Mouse (Mus musculus): Measurements from ENCODE around the gene Nfia. TPM values are rescaled to one million over a fixed set of nuclear protein-coding genes. Genes with fewer than 3 reads are reported as not detected.

The Nfia gene
- total RNA-seq, 2 experiments from 2014 or later, result 2.7 to 21.8 TPM

- ATAC-seq (replicated peaks; ENCODE audit: low FRiP score, poor library complexity, severe bottlenecking), result no peak
Measured at GRCm38 (mm10) chr4:97765341-97766020, 7.1 kb upstream of the Nfia start.

GRCm38 (mm10) chr4:97766100-97766499 is 6.4 kb upstream of the Nfia start:
- ATAC-seq (replicated peaks; ENCODE audit: low FRiP score, poor library complexity, severe bottlenecking), result no peak

GRCm38 (mm10) chr4:97767025-97767424 is 5.5 kb upstream of the Nfia start:
- no peak for ATAC-seq (replicated peaks; ENCODE audit: low FRiP score, poor library complexity, severe bottlenecking)

DNA sequence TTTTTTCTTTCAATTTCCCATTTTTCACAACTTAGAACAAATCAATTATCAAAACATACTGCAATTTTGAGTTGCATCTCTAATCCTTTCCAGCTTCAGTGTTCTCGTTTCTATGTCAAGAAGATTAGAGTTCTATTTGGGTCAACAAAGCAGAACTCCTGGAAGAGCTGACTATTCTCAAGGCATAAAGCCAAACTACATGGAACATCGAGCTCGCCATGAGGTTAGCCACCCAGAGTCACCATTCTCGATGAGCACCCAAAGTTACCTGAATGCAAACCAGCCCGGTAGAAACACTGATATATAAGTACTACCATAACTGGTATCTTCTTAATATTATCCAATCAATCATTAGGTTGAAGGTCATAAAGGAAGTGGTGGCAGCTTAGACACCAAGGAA is 5.0 kb upstream of the Nfia start:
- ATAC-seq (replicated peaks; ENCODE audit: low FRiP score, poor library complexity, severe bottlenecking), result no peak

GRCm38 (mm10) chr4:97769861-97770260 is 2.7 kb upstream of the Nfia start:
- no peak for ATAC-seq (replicated peaks; ENCODE audit: low FRiP score, poor library complexity, severe bottlenecking)

DNA sequence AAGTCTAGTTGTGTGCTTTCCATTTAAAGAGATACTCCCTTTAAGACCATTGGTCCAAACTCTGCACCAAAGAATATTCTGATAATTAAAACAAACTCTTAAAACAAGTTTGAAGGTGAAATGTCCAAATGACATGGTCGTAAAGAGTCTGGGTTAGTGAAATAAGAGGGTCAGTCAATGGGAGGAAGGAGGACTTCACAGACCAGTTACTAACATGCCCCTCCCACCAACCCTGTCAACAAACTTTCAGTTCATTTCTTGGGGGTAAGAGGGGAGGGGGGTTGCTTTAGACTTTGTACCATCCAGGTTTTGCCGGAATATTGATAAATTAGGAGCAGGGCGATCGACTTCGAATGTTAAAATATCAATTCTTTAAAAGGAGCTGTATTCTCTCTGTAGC is 1.1 kb upstream of the Nfia start:
- no peak for ATAC-seq (replicated peaks; ENCODE audit: low FRiP score, poor library complexity, severe bottlenecking)

DNA sequence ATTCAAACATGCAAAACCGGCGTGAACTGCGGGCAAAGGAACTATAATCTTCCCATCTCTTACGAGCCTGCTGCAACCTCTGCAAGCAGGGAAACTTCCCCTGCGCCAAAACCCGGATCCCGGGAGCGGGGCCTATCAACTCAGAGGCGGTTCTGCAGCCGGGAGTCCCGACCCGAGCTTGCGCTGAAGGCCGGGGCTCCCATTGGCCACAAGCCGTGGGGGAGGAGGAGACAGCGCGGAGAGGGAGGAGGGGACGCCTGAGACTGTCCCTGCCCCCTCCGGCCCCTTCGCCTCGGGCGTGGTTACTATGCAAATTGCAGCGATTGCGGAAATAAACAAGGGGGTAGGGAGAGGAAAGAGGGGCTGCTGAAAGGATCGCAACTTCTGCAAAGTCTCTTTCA is 450 bp upstream of the Nfia start:
- peak; percentile 93 for ATAC-seq (replicated peaks; ENCODE audit: low FRiP score, poor library complexity, severe bottlenecking)

DNA sequence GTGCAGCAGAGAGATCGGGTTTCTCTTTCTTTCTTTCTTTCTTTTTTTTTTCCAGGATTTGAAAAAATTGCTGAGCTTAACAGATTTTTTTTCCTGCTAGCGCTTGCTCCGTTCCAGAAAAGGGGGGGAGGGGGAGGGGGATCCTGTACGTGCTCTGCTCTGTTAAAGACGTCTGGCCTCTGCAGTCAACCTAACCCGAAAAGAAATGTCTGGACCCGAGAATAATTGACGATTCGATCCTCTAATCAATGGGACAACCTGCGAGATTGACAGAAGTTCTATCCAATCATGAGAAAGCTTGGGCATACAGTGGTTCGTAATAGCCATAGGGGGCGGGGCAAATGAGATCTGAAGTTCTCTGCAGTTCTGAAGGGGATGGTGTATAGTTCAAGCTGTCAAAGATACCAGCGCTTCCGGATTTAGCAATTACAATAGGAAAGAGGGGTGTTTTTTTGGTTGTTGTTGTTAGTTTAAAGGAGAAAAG is 618 bp downstream of the Nfia start:
- peak; percentile 62 for ATAC-seq (replicated peaks; ENCODE audit: low FRiP score, poor library complexity, severe bottlenecking)

GRCm38 (mm10) chr4:97773791-97774190 is 1.3 kb downstream of the Nfia start:
- no peak for ATAC-seq (replicated peaks; ENCODE audit: low FRiP score, poor library complexity, severe bottlenecking)

- no peak for ATAC-seq (replicated peaks; ENCODE audit: low FRiP score, poor library complexity, severe bottlenecking)
Measured at GRCm38 (mm10) chr4:97774446-97774950, 2.0 kb downstream of the Nfia start.

DNA sequence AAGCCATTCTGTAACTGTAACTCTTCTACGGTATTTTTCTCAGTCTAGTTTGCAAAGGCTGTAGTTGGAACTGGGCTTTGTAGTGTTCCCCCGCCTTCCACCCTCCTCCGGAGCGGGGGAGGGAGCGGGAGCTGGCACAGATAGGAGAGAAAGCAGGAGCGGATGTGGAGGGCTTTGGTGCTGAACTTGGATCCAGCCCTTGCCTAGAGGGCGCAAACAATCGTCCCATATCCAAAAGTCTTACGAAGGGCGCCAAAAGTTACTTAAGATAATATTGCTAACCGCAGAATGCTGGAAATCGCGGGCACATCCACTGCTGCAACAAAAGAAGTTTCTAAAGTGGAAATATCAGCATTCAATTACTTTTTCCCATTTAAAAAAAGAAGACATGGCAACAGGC is 2.5 kb downstream of the Nfia start:
- no peak for ATAC-seq (replicated peaks; ENCODE audit: low FRiP score, poor library complexity, severe bottlenecking)

- ATAC-seq (replicated peaks; ENCODE audit: low FRiP score, poor library complexity, severe bottlenecking), result no peak
Measured at GRCm38 (mm10) chr4:97775494-97776265, 3.1 kb downstream of the Nfia start.

DNA sequence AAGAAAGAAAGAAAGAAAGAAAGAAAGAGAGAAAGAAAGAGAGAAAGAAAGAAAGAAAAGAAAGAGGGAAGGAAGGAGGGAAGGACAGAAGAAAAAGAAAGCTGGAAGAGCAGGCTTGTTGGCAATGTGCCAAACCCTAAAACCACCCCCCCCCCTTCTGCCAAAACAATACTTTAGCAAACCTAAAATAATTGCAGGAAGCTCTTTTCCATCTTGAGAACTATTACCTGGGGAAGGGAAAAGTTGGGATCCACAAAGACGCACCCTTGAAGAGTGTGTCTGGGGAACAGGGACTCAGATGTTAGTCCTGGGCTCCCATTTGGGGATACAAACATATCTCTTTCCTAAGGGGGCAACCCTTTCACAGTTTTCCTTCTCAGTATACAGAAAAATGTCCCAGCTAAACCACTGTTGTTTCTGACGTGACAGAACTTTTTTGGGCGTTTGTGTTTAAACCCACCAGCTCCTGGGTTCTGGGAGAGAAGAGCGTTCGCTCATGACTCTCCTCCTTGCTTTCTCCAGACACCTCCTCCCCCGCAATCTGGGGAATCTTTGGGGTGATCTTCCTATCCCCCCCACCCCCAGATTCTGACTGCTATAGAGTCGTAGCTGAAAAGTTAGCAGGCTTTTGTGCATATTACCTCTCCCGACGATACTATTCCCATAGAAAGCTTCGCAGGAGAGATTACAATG is 4.0 kb downstream of the Nfia start:
- no peak for ATAC-seq (replicated peaks; ENCODE audit: low FRiP score, poor library complexity, severe bottlenecking)

DNA sequence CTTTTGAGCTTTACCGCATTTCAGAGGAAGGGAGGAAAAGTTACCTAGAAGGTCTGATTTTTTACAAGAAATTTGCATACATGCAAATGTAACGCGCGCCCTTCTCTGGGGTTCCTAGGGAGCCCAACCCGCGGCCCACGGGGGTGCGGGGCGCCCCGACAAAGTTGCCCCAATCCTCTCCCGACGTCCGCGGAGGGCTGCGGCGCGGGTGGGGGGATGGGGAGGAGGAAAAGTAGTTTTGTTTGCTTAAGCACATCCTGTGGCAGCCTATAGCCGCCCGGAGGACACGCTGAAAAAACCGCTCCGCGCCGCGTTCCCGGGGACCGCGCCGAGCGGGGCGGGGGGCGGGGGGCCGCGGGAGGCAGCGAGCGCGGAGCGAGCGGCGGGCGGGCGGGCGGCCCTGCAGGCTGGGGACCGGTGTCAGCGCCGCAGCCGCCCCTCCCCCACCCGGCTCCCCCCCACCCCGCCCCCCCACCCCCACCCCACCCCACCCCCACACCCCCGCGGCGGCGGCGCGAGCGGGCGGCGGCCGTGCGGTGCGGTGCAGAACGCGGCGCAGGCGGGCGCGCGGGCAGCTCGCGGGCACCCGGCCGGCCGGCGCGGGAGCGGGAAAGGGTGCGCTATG is 4.7 kb downstream of the Nfia start:
- no peak for ATAC-seq (replicated peaks; ENCODE audit: low FRiP score, poor library complexity, severe bottlenecking)

- peak; percentile 62 for ATAC-seq (replicated peaks; ENCODE audit: low FRiP score, poor library complexity, severe bottlenecking)
Measured at GRCm38 (mm10) chr4:97777706-97778176, 5.2 kb downstream of the Nfia start, which contains the start of gene E130114P18Rik. TSS of gene E130114P18Rik (minus strand) at chr4:97778078.

DNA sequence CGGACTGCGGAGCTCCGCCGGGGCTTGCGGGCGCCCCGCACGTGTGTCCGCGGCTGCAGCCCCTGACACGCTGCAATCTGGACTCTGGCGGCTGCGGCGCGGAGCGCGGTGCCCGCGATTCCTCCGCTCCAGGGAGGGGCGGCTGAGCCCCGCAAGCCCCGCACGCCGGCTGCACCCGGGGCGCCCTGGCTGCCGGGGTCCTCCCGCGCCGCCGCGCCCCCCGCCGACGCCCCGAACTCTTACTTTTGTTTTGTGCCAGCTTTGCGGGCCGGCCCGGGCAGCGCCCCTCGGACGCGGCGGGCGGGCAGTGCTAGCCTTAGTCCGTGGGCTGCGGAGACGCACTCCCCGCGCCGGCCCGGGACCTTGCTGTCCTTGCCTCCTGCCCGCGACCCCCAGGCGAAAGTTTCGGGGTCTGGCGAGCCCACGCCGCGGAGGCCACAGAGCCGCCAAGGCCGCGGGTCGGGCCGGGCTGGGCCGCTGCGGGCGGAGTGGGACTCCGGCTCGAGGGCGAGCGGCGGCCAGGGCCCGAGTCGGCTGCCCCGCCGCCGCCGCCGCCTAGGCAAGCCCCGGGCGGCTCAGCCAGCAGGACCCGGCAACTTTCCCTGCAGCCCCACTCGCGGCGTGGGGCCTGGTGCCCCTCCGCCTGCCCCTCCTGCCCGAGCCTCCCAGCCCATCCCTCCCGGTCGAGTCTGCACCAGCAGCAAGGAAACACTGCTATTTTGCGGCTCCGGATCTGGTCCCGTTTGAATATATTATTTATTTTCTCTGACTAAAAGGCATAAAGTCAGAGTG is 5.9 kb downstream of the Nfia start:
- ATAC-seq (replicated peaks; ENCODE audit: low FRiP score, poor library complexity, severe bottlenecking), result 0 out of 2 replicates have a peak, but pooled peaks have one; percentile 10

DNA sequence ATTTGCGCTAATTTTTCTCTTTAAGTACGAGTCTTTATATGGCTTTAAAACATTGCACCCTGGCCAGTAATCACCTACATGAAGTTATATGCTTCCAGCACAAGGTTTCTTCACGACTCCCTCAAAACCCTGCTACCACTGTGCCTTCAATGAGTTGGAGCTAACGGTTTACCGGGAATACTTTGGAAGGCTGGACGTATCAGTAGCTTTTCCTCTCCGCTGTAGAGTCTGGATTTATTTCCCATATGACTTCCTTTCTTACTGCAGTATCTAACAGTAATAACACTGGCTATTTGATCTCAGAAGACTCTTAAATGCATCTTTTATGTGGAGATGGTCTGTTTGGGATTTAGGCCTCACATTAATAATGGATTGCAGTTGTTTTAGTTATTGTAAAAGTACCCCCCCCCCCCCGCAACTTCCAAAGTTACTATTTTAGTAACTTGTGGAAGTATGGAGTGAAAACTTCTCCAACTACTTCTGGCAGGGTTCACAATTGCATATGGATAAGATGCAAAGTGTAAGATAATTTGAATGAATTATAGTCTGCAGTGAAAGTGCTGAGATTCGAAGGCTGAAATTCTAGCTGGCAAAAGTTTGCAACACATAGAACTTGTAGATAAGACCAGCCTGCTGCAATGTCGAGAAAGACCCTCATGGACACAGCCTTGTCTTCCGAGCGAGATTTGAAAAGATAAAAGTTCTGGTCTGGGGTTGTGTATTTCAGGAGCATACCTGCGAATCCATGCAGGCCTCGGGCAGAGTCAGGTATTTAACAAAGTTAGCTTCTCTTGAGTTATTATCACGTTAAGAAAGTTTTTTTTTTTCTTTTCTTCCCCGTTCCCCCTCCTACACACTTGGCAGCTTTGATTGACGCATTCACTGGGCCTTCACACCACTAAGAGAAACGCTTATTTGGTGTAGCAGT is 6.7 kb downstream of the Nfia start:
- ATAC-seq (replicated peaks; ENCODE audit: low FRiP score, poor library complexity, severe bottlenecking), result no peak

DNA sequence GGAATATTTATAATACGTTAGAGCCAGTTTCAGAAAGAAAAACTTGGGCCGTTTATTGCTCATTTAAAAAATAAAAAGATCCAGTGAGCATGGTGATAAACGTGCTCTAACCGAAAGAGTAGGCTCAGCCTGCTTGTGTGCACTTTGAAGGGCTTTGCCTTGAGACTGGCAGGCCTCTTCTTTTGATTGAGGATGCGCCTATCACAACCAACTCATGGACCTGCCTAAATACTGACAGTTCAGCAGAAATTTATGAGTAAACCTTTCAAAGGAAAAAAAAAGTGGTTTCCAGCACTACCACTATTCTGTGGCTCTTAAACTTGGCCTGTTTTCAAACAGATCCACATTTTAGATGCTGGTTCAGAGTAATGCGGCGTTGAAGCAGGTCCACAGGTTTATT is 7.5 kb downstream of the Nfia start:
- ATAC-seq (replicated peaks; ENCODE audit: low FRiP score, poor library complexity, severe bottlenecking), result no peak

Measured in erythroid progenitor cell, adult 5-6 weeks (primary cell).